Mouse (Mus musculus): ENCODE data around the gene Dscaml1.

Dscaml1 gene

DNA sequence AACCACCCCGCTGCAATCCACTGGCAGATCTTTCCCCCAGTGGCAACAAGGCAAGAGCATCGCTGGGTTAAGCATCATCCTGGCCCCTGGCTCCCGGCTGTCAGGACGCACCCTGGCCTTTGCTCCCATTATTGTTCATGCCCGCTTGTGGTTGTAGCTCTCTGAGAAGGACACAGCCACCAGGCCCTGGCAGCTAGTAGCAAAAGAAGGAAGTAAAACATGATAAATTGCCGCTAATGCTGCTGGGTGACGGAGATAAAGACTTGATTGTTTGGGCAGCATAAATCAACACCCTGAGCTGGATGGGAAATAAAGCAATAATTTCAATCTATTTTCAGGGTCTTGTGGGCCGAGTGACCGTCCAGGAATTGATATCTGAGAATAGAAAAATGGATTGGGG is 81.1 kb downstream of the Dscaml1 start:
- DNase-seq (ENCODE audit: low spot score in 2 of 2): no peak

DNA sequence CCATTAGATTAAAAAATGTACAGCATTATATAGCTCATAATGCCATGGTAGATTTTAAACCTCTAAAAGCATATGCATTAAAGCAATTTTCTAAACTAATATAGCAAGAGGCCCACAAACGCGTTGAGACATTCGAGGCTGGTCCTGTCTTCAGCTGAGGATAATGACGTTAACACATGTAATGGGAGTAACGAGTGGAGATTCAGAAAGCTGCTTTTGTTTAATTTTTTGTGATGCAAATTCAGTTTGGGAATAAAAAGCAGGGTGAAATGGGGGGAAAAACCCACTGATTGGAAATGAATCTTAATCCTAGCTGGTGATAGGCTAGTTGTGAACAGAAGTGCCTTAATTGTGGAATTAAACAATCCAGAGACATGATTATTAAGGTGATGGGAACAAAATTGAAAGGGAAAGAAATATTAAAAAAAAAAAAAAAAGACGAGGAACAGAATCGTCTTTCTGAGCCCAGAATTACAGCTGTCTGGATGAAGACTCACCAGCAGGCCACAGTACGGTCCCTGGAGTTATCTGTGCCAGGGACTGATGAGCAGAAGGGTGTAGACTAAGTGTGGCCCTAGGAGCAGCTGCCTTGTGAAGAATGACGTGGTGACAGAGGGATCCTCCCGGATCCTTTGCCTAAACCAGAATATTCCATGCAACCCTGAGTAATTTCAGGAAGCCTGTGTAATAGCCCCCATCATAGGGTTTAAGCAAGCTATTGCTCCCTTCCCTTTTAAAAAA is 84.5 kb downstream of the Dscaml1 start:
- DNase-seq (ENCODE audit: low spot score in 2 of 2): no peak

DNA sequence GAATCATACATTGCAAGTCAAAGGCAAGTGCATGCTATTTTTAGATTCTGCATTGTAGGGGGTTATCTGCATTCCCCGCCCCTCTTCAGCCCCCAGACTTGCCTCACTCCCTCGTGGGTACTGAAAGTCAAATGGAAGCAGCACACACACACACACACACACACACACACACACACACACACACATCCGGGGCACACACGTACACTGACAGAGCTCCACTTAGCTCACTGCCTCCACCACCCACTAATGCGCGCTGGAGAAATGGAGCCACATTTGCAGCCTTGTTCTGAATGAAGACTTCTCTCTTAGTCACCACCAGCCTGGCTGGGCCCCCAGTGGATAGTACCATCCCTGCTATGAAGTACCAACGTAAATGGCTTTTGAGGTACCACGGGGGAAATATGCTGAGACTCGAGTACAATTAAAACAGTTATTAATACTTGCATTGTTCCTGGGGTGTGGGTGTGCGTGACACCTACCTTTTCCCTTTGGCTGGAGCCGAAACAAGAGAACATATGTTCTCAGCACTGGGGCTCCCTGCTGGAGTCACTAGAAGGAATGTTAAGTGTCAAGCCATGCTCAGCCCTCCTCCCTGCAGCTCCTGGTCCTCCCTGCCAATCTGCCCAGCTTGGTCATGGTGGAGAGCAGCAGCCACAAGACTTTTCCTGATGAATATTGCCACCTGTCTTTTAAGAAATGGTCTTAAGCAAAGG is 91.7 kb downstream of the Dscaml1 start:
- DNase-seq (ENCODE audit: low spot score in 2 of 2): no peak

DNA sequence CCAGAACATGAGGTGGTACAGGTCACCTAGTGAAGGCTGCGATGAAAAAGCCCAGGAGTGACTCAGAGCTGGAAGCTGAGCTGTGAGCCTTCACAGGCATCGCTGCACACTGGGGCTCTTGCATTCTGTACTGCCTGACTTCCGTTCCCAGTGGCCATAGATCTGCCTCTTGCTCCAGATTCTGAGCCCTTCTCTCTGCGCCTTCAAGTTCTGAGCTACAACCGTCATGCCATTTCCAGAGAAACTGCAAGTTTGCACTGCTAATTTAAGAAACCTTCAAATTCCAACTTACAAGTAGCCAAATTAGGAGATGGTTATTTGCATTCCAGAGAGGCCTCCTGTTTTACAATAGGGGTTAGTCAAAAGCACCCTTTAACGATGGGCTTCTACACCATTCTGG is 93.4 kb downstream of the Dscaml1 start:
- DNase-seq (ENCODE audit: low spot score in 2 of 2): no peak

DNA sequence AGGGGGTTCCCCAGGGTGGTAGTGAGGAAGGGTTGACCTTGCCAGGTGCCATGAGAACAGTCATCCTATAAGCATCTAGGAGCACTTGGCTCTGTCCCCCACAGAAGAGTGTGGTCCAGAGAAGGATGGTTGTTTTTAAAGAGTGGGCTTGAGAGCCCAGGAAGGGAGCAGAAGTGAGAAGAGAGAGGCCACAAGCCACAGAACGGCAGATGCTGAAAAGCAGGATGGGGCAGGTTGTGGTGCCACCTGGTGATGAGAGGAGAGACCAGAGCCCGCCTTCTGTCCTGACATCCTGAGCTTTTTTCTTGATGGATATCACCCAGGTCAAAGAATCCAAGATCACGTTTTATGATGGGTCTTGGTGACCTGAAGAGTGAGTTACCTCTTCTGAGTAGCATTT is 96.4 kb downstream of the Dscaml1 start:
- DNase-seq (ENCODE audit: low spot score in 2 of 2): no peak

DNA sequence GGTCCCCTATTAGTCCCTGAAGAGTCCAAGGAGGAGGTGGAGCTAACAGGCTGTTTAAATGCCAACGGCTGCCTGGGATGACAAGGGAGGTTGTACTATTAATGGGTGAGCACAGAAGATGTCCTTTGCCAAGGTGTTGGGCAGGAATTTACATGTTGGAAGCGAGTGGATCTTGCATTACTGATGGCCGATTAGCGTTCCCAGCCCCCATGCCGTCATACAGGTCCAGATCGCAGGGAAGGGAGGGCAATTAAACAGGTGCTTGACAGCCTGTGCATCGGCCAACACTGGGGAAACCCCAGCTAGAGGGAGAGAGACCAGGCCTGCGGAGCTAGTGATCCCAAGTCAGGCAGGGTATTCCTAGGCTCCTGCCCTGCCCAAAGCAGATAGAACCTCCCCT is 98.1 kb downstream of the Dscaml1 start:
- DNase-seq (ENCODE audit: low spot score in 2 of 2): no peak

DNA sequence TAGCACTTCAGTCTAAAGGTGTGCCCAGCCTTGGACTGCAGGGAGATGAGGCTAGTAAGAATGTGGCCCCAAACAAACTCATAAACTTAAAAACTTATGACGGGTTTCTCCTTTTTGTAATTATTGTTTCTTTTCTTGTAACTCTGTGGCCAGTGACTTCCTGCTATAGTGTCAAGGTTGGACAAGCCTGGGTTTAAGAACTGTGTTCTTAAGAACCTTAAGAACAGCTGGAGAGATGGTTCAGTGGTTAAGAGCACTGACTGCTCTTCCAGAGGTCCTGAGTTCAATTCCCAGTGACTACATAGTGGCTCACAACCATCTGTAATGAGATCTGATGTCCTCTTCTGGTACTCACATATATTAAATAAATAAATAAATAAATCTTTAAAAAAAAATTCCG is 106.8 kb downstream of the Dscaml1 start:
- DNase-seq (ENCODE audit: low spot score in 2 of 2): no peak

DNA sequence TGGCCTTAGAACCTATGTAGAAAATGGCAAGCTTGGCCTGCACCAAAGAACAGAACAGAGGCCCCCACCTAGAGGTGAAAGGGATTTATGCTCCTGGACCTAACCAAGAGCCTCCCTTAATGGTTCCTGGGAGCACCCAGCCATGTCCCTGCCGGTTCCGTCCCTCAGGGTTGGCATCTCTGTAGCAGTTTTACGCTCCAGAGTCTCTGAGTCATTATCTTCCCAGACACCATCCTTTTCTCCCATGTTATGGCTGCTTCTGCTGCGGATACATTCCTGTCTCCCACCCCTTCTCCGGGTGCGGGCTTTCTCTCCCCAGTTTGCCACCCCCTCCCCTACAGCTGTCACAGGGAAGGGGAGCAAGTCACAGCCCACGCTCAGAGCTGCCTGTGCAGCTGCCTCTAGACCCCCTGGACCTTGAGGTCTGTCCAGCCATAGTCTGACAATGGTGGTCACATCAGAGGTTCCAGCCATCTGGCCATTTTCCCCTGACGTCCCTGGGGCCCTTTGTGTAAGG is 108.1 kb downstream of the Dscaml1 start:
- peak in 1 of 2 experiments; percentile 37 for DNase-seq (ENCODE audit: low spot score in 2 of 2)

DNA sequence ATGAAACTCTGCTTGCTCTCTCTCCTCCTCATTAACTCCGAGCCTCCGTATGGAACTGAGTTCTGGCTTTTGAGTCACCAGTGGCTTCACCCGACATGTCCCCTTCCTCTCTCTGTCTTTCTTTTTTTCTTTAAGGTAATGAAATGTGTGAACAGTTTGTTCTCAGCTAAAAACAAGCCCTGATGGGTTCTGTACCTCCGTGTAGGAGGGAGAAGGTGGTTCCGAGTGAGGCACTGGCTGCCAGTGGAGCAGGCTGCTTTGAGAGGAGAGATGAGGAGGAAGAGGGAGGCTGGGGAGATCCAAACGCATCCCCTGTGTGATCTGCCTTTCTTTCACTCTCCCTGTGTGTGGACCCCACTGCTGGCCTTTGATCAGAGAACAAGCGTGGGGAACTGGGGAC is 111.2 kb downstream of the Dscaml1 start:
- DNase-seq (ENCODE audit: low spot score in 2 of 2): no peak

DNA sequence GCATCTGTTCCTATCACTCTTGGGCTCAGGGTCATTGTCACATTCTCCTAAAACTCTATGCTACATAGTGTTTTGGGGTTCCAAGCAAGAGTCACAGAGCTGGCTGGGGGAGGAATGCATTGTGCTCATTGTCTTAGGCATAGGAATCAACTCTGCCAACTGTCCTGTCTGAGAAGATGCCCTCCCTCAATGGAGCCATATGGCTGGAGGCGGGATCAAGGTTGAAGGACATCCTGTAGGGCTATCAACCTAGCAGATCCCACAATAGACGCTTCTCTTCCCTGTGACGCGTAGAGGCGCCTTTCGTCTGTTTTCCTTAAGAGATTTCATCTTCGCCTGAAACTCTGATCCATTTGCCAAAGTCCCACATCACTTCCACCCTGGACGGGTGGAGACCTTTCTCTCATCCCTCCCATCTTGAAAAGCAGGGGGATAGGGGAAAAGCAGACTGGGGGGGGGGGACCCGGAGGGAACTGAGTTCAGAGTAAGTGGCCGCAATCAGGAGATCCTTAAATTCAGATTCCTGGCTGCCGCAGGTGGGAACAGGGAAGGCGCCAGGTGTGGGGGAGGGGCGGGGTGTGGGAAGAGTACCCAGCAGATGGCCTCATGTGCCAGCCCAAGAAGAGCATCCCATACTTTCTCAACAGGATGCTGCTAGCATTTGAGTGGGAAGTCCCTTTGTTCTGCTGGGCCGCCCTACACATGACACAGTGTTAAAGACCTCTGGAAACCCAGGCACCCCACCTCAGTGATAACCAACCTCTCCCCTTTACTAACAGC is 113.0 kb downstream of the Dscaml1 start:
- peak in 1 of 2 experiments; percentile 60 for DNase-seq (ENCODE audit: low spot score in 2 of 2)

DNA sequence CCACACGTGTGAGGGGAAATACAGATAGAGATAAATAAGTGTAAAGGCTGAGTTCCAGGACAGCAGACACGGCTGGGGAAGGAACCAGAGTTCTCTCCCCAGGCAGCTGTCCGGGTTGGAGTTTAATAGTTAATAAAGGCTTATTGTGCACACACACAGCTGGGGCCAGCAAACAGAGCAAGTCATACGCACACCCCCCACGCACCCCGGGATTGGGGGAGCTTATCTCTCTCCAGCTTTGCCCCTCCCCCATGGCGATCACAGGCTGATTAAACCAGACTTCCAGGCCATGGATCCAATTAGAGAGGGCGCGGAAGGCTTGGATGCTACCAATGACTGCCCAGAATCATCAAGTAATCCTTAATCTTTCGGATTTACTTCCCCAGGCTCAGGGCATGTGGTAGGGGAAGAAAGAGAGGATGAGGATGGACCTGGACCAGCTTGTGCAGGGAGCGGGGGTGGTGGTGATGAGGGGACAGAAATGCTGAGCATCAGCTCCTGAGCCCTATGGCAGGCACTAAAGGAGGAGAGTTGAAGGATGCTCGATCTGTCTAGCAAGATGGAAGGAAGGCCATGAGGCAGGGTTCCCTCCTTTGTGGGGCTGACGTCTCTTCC is 119.7 kb downstream of the Dscaml1 start:
- DNase-seq (ENCODE audit: low spot score in 2 of 2): peak in 1 of 2 experiments; percentile 21

DNA sequence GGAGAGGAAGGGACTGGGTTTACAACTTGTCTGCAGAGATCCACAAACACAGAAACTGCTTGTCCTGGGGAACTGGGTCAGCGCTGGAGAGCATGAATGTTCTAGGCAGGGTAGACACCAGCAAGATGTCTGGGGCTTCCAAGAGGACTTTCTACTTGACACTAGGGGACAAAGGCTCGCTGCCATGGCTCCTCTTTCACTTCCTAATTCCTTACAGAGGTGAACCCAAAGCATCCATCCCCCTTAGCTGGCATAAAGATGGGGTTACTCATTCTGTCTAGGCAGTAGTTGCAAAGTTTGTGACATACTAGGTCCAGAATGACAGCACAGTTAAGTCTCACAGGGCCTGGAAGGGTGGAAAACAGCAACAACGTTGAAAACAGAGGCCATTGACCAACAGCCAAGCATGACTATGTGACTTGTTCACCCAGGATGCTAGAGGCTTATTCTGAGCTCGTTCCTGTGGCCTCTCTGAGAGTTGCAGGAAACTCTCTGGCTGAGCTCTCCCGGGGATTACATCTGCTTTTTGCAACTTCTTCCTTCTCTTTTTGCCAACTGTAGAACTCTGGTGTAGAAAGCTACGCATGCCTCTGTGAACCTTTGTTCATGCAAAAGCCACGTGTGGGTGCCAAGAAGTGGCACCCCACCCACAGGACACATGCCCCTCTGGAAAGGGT is 120.6 kb downstream of the Dscaml1 start:
- DNase-seq (ENCODE audit: low spot score in 2 of 2): no peak

DNA sequence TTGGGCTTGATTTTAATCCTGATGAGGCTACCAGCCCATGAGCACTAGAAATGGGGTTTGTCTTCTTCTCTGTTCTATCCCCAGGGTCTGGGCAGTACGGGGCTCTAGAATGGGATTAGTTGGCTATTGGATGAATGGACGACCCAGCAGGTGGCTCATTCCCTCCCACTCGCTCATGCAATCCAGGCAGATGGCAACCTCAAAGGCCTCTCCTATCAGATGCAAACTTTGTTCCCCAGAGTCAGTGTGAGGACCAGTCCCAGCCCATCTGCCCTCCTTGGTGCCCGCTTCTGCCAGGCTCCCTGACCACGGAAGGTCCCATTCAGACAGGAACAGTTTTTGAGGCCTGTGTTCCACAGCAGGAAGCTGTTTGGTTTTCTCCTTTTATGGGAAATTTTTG is 123.4 kb downstream of the Dscaml1 start:
- no peak for DNase-seq (ENCODE audit: low spot score in 2 of 2)

DNA sequence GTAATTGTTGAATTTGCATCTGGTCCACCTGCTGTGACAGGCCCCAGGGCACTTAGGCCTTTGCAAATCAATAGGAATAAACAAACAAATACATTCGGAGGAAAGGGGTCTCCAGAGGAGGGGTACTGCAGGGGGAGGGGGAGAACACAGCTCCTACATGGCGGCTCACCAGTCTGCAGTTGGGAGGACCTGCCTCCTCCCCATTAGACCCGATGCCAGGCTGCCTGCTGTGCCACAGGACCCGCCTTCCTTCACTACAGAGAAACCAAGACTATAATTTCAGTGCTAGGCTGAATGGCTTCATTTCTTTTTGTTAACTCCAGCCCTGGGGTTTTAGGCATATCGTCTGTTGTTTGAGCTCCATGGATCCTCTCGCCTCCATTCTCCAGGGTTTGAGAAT is 123.8 kb downstream of the Dscaml1 start:
- DNase-seq (ENCODE audit: low spot score in 2 of 2): peak in 1 of 2 experiments; percentile 27

DNA sequence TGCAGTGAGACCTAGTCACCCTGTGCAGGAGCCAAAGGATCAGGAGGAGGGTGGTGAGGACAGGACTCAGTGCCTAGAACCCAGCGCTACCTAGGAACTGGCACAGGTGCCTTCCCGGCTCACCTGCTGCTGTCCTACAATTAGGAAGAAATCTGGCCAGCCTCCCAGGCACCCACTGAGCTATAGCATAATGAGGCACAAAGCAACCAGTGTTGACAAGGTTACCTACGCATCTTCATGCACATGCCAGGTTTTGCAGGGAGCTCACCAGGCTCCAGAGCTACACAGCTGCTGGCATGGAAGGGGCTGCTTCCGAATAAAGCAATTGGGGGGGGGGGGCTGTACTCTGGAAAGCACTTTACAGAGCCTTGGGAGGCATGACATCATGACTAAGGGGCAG is 124.2 kb downstream of the Dscaml1 start:
- peak in 1 of 2 experiments; percentile 50 for DNase-seq (ENCODE audit: low spot score in 2 of 2)

DNA sequence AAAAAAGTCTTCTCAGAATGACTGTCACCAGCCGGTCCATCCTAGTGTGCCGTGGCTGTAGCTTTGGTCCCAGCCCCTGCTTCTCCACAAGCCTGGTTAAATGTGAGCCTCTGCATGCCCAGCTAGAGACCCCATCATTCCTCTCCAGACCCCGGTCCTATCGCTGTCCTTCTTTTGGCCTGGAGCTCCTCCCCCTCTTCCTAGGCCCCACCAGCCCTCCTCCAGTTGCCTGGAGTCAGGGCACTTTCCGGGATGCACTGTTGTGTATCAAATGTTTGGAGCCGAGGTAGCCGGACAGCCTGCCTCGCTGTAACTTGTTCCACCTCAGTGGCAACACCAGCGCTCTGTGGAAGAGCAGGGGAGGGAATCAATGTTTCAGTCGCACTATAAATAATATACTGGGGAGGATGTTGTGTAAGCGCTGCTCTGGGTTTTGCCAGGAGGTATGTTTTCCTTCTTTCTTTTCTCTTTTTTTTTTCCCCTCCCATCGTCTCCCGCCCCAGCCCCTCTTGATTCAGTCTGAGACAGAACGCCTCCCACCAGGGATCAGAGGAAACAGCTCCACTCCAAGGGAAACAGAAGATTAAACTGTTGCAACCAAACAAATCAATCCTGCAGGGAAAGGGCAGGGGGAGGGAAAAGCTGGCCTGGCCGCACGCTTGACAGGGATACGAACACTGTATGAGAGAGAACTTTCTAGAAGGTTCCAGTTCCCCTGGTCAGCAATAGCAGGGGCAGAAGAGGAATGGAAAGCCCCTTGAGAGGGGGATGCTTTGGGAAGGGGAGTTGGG is 128.8 kb downstream of the Dscaml1 start:
- peak in 1 of 2 experiments; percentile 23 for DNase-seq (ENCODE audit: low spot score in 2 of 2)

DNA sequence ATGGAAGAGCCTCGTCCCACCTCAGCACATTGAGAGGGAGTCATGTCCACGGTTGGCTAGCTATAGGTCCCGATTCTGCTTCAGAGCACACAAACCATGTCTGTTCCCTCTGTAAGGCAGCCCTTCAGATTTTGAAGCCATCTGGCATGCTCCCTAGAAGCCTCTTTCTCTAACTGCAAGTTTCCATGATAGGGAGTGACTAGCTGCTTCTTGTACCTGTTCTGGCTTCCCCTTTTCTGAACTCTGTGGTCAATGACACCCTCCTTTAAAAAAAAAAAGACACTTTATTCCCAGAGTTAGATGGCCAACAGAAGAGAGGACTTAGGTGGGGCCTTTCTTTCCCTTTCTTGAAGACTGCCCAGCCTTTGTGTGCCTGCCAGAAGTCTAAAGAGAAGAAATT is 130.5 kb downstream of the Dscaml1 start:
- DNase-seq (ENCODE audit: low spot score in 2 of 2): no peak

DNA sequence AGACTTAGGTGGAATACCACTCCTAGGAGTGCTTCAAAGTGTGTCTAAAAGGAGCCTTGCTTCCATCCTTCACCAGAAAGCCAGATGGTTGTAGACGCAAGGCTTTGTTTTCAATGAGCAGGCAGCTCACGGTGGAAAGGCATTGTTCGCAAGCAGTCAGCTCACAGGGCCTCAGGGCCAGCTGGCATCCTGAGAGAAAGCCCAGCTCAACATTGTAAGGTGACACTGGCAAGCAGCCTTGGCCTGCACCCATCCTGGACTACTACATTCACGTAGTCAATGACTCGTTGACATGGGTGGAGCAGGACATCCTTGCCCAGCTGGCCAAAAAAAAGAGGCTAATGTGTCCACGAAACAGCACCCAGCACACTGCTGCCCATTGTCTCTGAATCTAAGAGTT is 134.6 kb downstream of the Dscaml1 start:
- no peak for DNase-seq (ENCODE audit: low spot score in 2 of 2)

DNA sequence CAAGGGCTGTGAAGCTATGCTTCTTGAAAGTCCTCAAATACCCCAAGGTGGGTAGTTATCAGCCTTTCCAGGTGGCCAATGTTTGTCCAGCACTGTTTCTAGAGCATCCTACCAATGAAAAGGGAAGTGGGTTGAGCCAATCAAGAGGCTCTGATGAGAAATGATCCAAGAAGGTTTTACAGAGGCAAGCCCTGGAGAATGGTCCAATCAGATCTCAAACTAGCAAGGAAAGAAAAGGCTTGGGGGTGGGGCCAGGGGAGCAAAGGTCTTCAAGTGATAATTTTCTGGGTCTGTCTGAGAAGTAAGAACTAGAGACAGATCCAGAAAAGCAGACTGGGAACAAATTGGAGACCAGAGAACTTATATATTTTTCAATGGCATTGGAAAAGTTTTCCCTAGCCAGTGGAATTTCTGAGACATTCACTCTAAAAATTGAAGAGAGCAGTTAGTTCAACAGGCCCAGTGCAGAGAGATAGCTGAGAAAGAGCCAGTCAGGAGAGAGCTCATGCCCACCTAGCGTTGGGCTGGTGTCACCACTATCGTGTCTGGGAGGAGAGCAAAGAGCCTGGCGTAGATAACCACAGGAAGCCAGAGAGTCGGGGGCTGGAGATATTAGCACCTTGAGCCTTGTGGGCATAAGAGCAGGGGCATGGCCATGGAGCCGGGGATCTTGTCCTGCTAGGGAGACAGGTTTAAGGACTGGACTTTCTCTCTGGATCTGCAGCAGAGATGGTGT is 140.6 kb downstream of the Dscaml1 start:
- DNase-seq (ENCODE audit: low spot score in 2 of 2): no peak

DNA sequence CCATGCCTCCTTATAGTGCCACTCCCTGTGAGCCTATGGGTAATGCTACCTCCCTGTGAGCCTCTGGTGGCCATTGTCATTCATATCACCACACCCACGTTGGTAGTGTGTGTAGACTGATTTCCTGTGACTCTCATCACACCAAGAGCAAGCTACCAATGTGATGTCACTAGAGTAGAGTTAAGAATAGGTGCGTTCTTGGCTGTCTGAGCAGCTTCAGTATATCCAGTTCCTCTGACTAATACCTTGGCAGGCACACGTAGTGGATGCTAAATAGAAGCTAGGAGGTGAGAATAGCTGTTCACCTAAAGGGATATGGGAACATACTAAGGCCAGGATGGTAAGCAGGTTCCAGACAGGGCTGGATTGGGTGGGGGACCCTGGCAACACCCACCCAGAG is 143.3 kb downstream of the Dscaml1 start:
- no peak for DNase-seq (ENCODE audit: low spot score in 2 of 2)
